Mouse (Mus musculus): Measurements from ENCODE around the gene Siah3. TPM values are rescaled to one million over a fixed set of nuclear protein-coding genes. Genes with fewer than 3 reads are reported as not detected.
A peak's percentile ranks its signal among the peaks of the same experiment; 100 is the strongest.

Gene Siah3
- polyA plus RNA-seq, 1 experiment from 2014 or later, result 6.9 TPM

GRCm38 (mm10) chr14:75530815-75531353, 75.1 kb downstream of the Siah3 start:
- H3K36me3 ChIP-seq, result no peaks in the 10 kb centered on the region
- H3K9ac ChIP-seq, result no peak overlapping the region
- H3K4me3 ChIP-seq, result no peak overlapping the region
- no peaks in the 10 kb centered on the region for H3K9me3 ChIP-seq
- no peak overlapping the region; the same call in 1 of the 2 replicates for H3K27ac ChIP-seq (replicated peaks)
- no peak for ATAC-seq (ENCODE audit: low read depth)
- WGBS, result 70% methylated on average over 7 of the region's 7 CpGs
- peaks cover 44% of the 10 kb centered on the region for H3K4me1 ChIP-seq (replicated peaks)
- no peaks in the 10 kb centered on the region for H3K27me3 ChIP-seq
- H3K4me2 ChIP-seq, result no peak overlapping the region

GRCm38 (mm10) chr14:75539205-75539604, 83.4 kb downstream of the Siah3 start:
- H3K9ac ChIP-seq, result no peak overlapping the region
- no peaks in the 10 kb centered on the region for H3K27me3 ChIP-seq
- no peak for ATAC-seq (ENCODE audit: low read depth)
- no peak overlapping the region for H3K4me3 ChIP-seq
- no peak overlapping the region for H3K4me2 ChIP-seq
- WGBS, result 29% methylated on average over 2 of the region's 2 CpGs
- H3K4me1 ChIP-seq (replicated peaks), result peaks cover 56% of the 10 kb centered on the region
- H3K36me3 ChIP-seq, result no peaks in the 10 kb centered on the region
- H3K27ac ChIP-seq (replicated peaks), result no peak overlapping the region
- H3K9me3 ChIP-seq, result no peaks in the 10 kb centered on the region

GRCm38 (mm10) chr14:75540216-75540995, 84.6 kb downstream of the Siah3 start:
- Histone ChIP-seq H3K27me3 (no peaks in the 10 kb centered on the region), H3K4me3 (no peak overlapping the region), H3K9ac (peak overlapping the region; percentile 52), H3K36me3 (no peaks in the 10 kb centered on the region), H3K4me2 (peak overlapping the region; percentile 28), H3K9me3 (no peaks in the 10 kb centered on the region), H3K27ac (replicated peaks) (peak overlapping the region; percentile 80), H3K4me1 (replicated peaks) (peaks cover 56% of the 10 kb centered on the region)
- peak; percentile 57 for ATAC-seq (ENCODE audit: low read depth)
- WGBS, result 43% methylated on average over 17 of the region's 17 CpGs

GRCm38 (mm10) chr14:75540996-75541350, 85.2 kb downstream of the Siah3 start:
- Histone ChIP-seq H3K27ac (replicated peaks) (peak overlapping the region; percentile 80), H3K9me3 (no peaks in the 10 kb centered on the region), H3K9ac (peak overlapping the region; percentile 52), H3K4me3 (no peak overlapping the region), H3K27me3 (no peaks in the 10 kb centered on the region), H3K4me2 (peak overlapping the region; percentile 28), H3K36me3 (no peaks in the 10 kb centered on the region), H3K4me1 (replicated peaks) (peaks cover 56% of the 10 kb centered on the region)
- WGBS, result 11% methylated on average over 5 of the region's 5 CpGs
- ATAC-seq (ENCODE audit: low read depth), result peak; percentile 82

GRCm38 (mm10) chr14:75541731-75542130, 85.9 kb downstream of the Siah3 start:
- WGBS, result 2% methylated on average over 8 of the region's 8 CpGs
- peak overlapping the region; percentile 28; the same call in 1 of the 2 replicates for H3K4me2 ChIP-seq

GRCm38 (mm10) chr14:75561577-75562331, 106.0 kb downstream of the Siah3 start:
- H3K9me3 ChIP-seq, result no peaks in the 10 kb centered on the region
- no peak for ATAC-seq (ENCODE audit: low read depth)

More at GRCm38 (mm10) chr14:75541731-75542130, 85.9 kb downstream of the Siah3 start:
- peaks cover 50% of the 10 kb centered on the region for H3K4me1 ChIP-seq (replicated peaks)
- peak overlapping the region; percentile 80 for H3K27ac ChIP-seq (replicated peaks)
- H3K9ac ChIP-seq, result peak overlapping the region; percentile 43
- no peaks in the 10 kb centered on the region for H3K9me3 ChIP-seq
- no peak overlapping the region for H3K4me3 ChIP-seq
- H3K27me3 ChIP-seq, result no peaks in the 10 kb centered on the region
- H3K36me3 ChIP-seq, result no peaks in the 10 kb centered on the region
- no peak for ATAC-seq (ENCODE audit: low read depth)

GRCm38 (mm10) chr14:75565534-75566140, 109.9 kb downstream of the Siah3 start:
- Histone ChIP-seq H3K9ac (no peak overlapping the region), H3K4me2 (no peak overlapping the region), H3K4me1 (replicated peaks) (peaks cover 27% of the 10 kb centered on the region), H3K9me3 (peaks cover 1% of the 10 kb centered on the region; the same call in 1 of the 2 replicates), H3K27ac (replicated peaks) (peak overlapping the region; percentile 71), H3K4me3 (no peak overlapping the region), H3K27me3 (no peaks in the 10 kb centered on the region; the same call in 1 of the 2 replicates), H3K36me3 (no peaks in the 10 kb centered on the region)
- WGBS, result 28% methylated on average over 14 of the region's 14 CpGs
- peak; percentile 93 for ATAC-seq (ENCODE audit: low read depth)

More at GRCm38 (mm10) chr14:75561577-75562331, 106.0 kb downstream of the Siah3 start:
- Histone ChIP-seq H3K4me3 (no peak overlapping the region), H3K27me3 (no peaks in the 10 kb centered on the region; the same call in 1 of the 2 replicates), H3K36me3 (no peaks in the 10 kb centered on the region), H3K9ac (no peak overlapping the region), H3K4me1 (replicated peaks) (peaks cover 18% of the 10 kb centered on the region), H3K4me2 (no peak overlapping the region), H3K27ac (replicated peaks) (no peak overlapping the region)
- WGBS, result 54% methylated on average over 9 of the region's 9 CpGs

- Histone ChIP-seq H3K9me3 (peaks cover 4% of the 10 kb centered on the region; the same call in 1 of the 2 replicates), H3K36me3 (no peaks in the 10 kb centered on the region), H3K4me3 (no peak overlapping the region), H3K4me1 (replicated peaks) (peaks cover 27% of the 10 kb centered on the region), H3K27me3 (no peaks in the 10 kb centered on the region; the same call in none of the 2 replicates), H3K9ac (no peak overlapping the region), H3K27ac (replicated peaks) (peak overlapping the region; percentile 71), H3K4me2 (no peak overlapping the region)
- ATAC-seq (ENCODE audit: low read depth), result peak; percentile 66
- 32% methylated on average over 3 of the region's 3 CpGs for WGBS
Measured at GRCm38 (mm10) chr14:75566303-75566702, 110.5 kb downstream of the Siah3 start.

GRCm38 (mm10) chr14:75579010-75579409, 123.2 kb downstream of the Siah3 start:
- Histone ChIP-seq H3K9ac (no peak overlapping the region), H3K4me3 (no peak overlapping the region), H3K36me3 (no peaks in the 10 kb centered on the region), H3K27me3 (no peaks in the 10 kb centered on the region), H3K4me1 (replicated peaks) (no peaks in the 10 kb centered on the region), H3K9me3 (no peaks in the 10 kb centered on the region), H3K27ac (replicated peaks) (no peak overlapping the region), H3K4me2 (no peak overlapping the region)
- ATAC-seq (ENCODE audit: low read depth), result no peak
- 84% methylated on average over 6 of the region's 6 CpGs for WGBS

Data from neural tube, embryonic 13.5 days (tissue).